Mouse (Mus musculus): ENCODE data around the gene Il10rb. TPM values are rescaled to one million over a fixed set of nuclear protein-coding genes. Genes with fewer than 3 reads are reported as not detected.

Gene Il10rb
- polyA plus RNA-seq, 1 experiment from 2014 or later = 52.3 TPM

GRCm38 (mm10) chr16:91363483-91363882 is 42.5 kb upstream of the Il10rb start:
- Histone ChIP-seq H3K4me2 (ENCODE audit: low read depth, low read length) (0 out of 2 replicates have a peak overlapping the region, but pooled peaks have one; percentile 9), H3K4me1 (ENCODE audit: control insufficient read depth, insufficient read depth, low read length) (peaks cover 22% of the 10 kb centered on the region), H3K4me3 (replicated peaks; ENCODE audit: low read length) (no peak overlapping the region), H3K27me3 (ENCODE audit: control insufficient read depth, insufficient read depth, low read length) (no peaks in the 10 kb centered on the region), H3K9me3 (replicated peaks; ENCODE audit: control insufficient read depth, low read length) (no peaks in the 10 kb centered on the region), H3K36me3 (ENCODE audit: control insufficient read depth, insufficient read depth, low read length) (no peaks in the 10 kb centered on the region), H3K27ac (ENCODE audit: low read length) (peak overlapping the region; percentile 79), H3K9ac (ENCODE audit: low read length) (no peak overlapping the region)
- 21% methylated on average over 3 of the region's 3 CpGs for WGBS
- ATAC-seq (ENCODE audit: insufficient read depth, low FRiP score) = peak; percentile 54; the same call in 1 of the 2 replicates

GRCm38 (mm10) chr16:91366567-91366966 is 39.4 kb upstream of the Il10rb start:
- H3K27me3 ChIP-seq (ENCODE audit: control insufficient read depth, insufficient read depth, low read length) = no peaks in the 10 kb centered on the region
- H3K27ac ChIP-seq (ENCODE audit: low read length) = peak overlapping the region; percentile 26; the same call in 1 of the 2 replicates
- H3K9me3 ChIP-seq (replicated peaks; ENCODE audit: control insufficient read depth, low read length) = no peaks in the 10 kb centered on the region
- no peak for ATAC-seq (ENCODE audit: insufficient read depth, low FRiP score)
- no peak overlapping the region for H3K4me2 ChIP-seq (ENCODE audit: low read depth, low read length)
- no peak overlapping the region for H3K4me3 ChIP-seq (replicated peaks; ENCODE audit: low read length)
- no peaks in the 10 kb centered on the region for H3K36me3 ChIP-seq (ENCODE audit: control insufficient read depth, insufficient read depth, low read length)
- H3K9ac ChIP-seq (ENCODE audit: low read length) = no peak overlapping the region
- H3K4me1 ChIP-seq (ENCODE audit: control insufficient read depth, insufficient read depth, low read length) = peaks cover 22% of the 10 kb centered on the region

- H3K4me1 ChIP-seq (ENCODE audit: control insufficient read depth, insufficient read depth, low read length) = peaks cover 21% of the 10 kb centered on the region
- H3K4me3 ChIP-seq (replicated peaks; ENCODE audit: low read length) = no peak overlapping the region
- H3K9ac ChIP-seq (ENCODE audit: low read length) = no peak overlapping the region
- ATAC-seq (ENCODE audit: insufficient read depth, low FRiP score) = no peak
- H3K27ac ChIP-seq (ENCODE audit: low read length) = peak overlapping the region; percentile 26; the same call in 1 of the 2 replicates
- no peak overlapping the region for H3K4me2 ChIP-seq (ENCODE audit: low read depth, low read length)
- WGBS = 77% methylated on average over 2 of the region's 2 CpGs
- no peaks in the 10 kb centered on the region for H3K9me3 ChIP-seq (replicated peaks; ENCODE audit: control insufficient read depth, low read length)
- H3K36me3 ChIP-seq (ENCODE audit: control insufficient read depth, insufficient read depth, low read length) = no peaks in the 10 kb centered on the region
- H3K27me3 ChIP-seq (ENCODE audit: control insufficient read depth, insufficient read depth, low read length) = no peaks in the 10 kb centered on the region
Measured at GRCm38 (mm10) chr16:91367066-91367465, 38.9 kb upstream of the Il10rb start.

- H3K27me3 ChIP-seq (ENCODE audit: control insufficient read depth, insufficient read depth, low read length) = no peaks in the 10 kb centered on the region
- under 1% methylated on average over 62 of the region's 62 CpGs for WGBS
- H3K27ac ChIP-seq (ENCODE audit: low read length) = peak within 1 kb of the TSS; percentile 94
- H3K4me2 ChIP-seq (ENCODE audit: low read depth, low read length) = peak within 1 kb of the TSS; percentile 73
- ATAC-seq (ENCODE audit: insufficient read depth, low FRiP score) = peak; percentile 91
- peaks cover 9% of the 10 kb centered on the region for H3K4me1 ChIP-seq (ENCODE audit: control insufficient read depth, insufficient read depth, low read length)
- H3K36me3 ChIP-seq (ENCODE audit: control insufficient read depth, insufficient read depth, low read length) = no peaks in the 10 kb centered on the region
- H3K9me3 ChIP-seq (replicated peaks; ENCODE audit: control insufficient read depth, low read length) = no peaks in the 10 kb centered on the region
- H3K4me3 ChIP-seq (replicated peaks; ENCODE audit: low read length) = peak within 1 kb of the TSS; percentile 86
- peak within 1 kb of the TSS; percentile 95 for H3K9ac ChIP-seq (ENCODE audit: low read length)
Measured at GRCm38 (mm10) chr16:91372577-91373472, 33.1 kb upstream of the Il10rb start, which contains the start of gene Ifnar2. Gene Ifnar2, plus strand, starts transcription at chr16:91372783.

GRCm38 (mm10) chr16:91373473-91374252 is 32.3 kb upstream of the Il10rb start:
- Histone ChIP-seq H3K4me2 (ENCODE audit: low read depth, low read length) (peak overlapping the region; percentile 73), H3K27ac (ENCODE audit: low read length) (peak overlapping the region; percentile 94), H3K27me3 (ENCODE audit: control insufficient read depth, insufficient read depth, low read length) (no peaks in the 10 kb centered on the region), H3K4me3 (replicated peaks; ENCODE audit: low read length) (peak overlapping the region; percentile 86), H3K9me3 (replicated peaks; ENCODE audit: control insufficient read depth, low read length) (no peaks in the 10 kb centered on the region), H3K4me1 (ENCODE audit: control insufficient read depth, insufficient read depth, low read length) (peaks cover 16% of the 10 kb centered on the region), H3K36me3 (ENCODE audit: control insufficient read depth, insufficient read depth, low read length) (no peaks in the 10 kb centered on the region), H3K9ac (ENCODE audit: low read length) (peak overlapping the region; percentile 95)
- 32% methylated on average over 13 of the region's 13 CpGs for WGBS
- no peak for ATAC-seq (ENCODE audit: insufficient read depth, low FRiP score)

- Histone ChIP-seq H3K4me2 (ENCODE audit: low read depth, low read length) (peak overlapping the region; percentile 73), H3K4me1 (ENCODE audit: control insufficient read depth, insufficient read depth, low read length) (peaks cover 21% of the 10 kb centered on the region), H3K27me3 (ENCODE audit: control insufficient read depth, insufficient read depth, low read length) (no peaks in the 10 kb centered on the region), H3K9me3 (replicated peaks; ENCODE audit: control insufficient read depth, low read length) (no peaks in the 10 kb centered on the region), H3K4me3 (replicated peaks; ENCODE audit: low read length) (peak overlapping the region; percentile 86), H3K9ac (ENCODE audit: low read length) (no peak overlapping the region), H3K27ac (ENCODE audit: low read length) (no peak overlapping the region), H3K36me3 (ENCODE audit: control insufficient read depth, insufficient read depth, low read length) (no peaks in the 10 kb centered on the region)
- no peak for ATAC-seq (ENCODE audit: insufficient read depth, low FRiP score)
- WGBS = 75% methylated on average over 3 of the region's 3 CpGs
Measured at GRCm38 (mm10) chr16:91374253-91374634, 31.7 kb upstream of the Il10rb start.

- H3K9me3 ChIP-seq (replicated peaks; ENCODE audit: control insufficient read depth, low read length) = no peaks in the 10 kb centered on the region
- H3K4me2 ChIP-seq (ENCODE audit: low read depth, low read length) = no peak overlapping the region
- H3K4me1 ChIP-seq (ENCODE audit: control insufficient read depth, insufficient read depth, low read length) = peaks cover 22% of the 10 kb centered on the region
- no peak for ATAC-seq (ENCODE audit: insufficient read depth, low FRiP score)
- WGBS = 82% methylated on average over 10 of the region's 10 CpGs
- no peaks in the 10 kb centered on the region for H3K27me3 ChIP-seq (ENCODE audit: control insufficient read depth, insufficient read depth, low read length)
- H3K9ac ChIP-seq (ENCODE audit: low read length) = no peak overlapping the region; the same call in 1 of the 2 replicates
- H3K27ac ChIP-seq (ENCODE audit: low read length) = peak overlapping the region; percentile 30; the same call in 1 of the 2 replicates
- no peaks in the 10 kb centered on the region for H3K36me3 ChIP-seq (ENCODE audit: control insufficient read depth, insufficient read depth, low read length)
- no peak overlapping the region for H3K4me3 ChIP-seq (replicated peaks; ENCODE audit: low read length)
Measured at GRCm38 (mm10) chr16:91376701-91377100, 29.3 kb upstream of the Il10rb start.

- no peak for ATAC-seq (ENCODE audit: insufficient read depth, low FRiP score)
- 0 out of 2 replicates have a peak overlapping the region, but pooled peaks have one; percentile 13 for H3K27ac ChIP-seq (ENCODE audit: low read length)
- WGBS = 46% methylated on average over 17 of the region's 17 CpGs
- peaks cover 17% of the 10 kb centered on the region for H3K4me1 ChIP-seq (ENCODE audit: control insufficient read depth, insufficient read depth, low read length)
- no peaks in the 10 kb centered on the region for H3K9me3 ChIP-seq (replicated peaks; ENCODE audit: control insufficient read depth, low read length)
- 0 out of 2 replicates have a peak overlapping the region, but pooled peaks have one; percentile 11 for H3K4me2 ChIP-seq (ENCODE audit: low read depth, low read length)
- no peak overlapping the region for H3K4me3 ChIP-seq (replicated peaks; ENCODE audit: low read length)
- H3K36me3 ChIP-seq (ENCODE audit: control insufficient read depth, insufficient read depth, low read length) = no peaks in the 10 kb centered on the region
- H3K9ac ChIP-seq (ENCODE audit: low read length) = no peak overlapping the region
- H3K27me3 ChIP-seq (ENCODE audit: control insufficient read depth, insufficient read depth, low read length) = no peaks in the 10 kb centered on the region
Measured at GRCm38 (mm10) chr16:91378431-91378986, 27.5 kb upstream of the Il10rb start.

All from stomach, embryonic 16.5 days (tissue).